Mouse (Mus musculus) erythroblast, embryonic 14.5 days (primary cell): ENCODE data around the gene Gm11060.

Source experiments
- GATA1 ChIP-seq: IDR thresholded peaks from 2 replicates; pipeline ENCODE4 v1.6.1; 2012; ENCODE audit warnings: low read length, inconsistent platforms, mixed read lengths
- TAL1 ChIP-seq: IDR thresholded peaks from 3 replicates; pipeline ENCODE4 v1.6.1; 2012; ENCODE audit warnings: low read length, inconsistent platforms, mixed read lengths

GRCm38 (mm10) chr2:105127531-105128480, 36.0 kb downstream of the Gm11060 start:
- no peak for TF ChIP-seq TAL1
- no peak for TF ChIP-seq GATA1
